13 mouse cellular contexts compared by ENCODE assay signal in the genomic region with DNA sequence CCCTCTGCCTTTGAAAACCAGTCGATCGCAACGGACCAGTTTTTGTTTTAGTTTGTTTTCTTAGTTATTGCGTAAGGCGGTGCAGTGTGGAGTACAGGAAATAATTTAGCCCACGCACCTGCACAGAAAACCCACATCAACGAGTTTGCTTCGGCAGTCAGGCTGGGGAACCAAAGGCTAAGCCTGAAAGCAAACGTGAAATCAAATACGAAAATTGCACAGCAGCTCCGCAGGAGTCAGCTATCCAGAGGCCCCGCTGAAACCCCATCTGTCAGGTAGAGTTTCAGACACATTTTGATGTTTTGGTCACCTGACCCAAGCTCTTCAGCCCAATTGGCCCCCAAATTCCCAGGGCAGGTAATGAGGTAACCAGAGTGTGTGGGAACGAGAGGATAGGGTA.
DNase-seq lines count a peak whose midpoint lies in the region; ATAC-seq lines count a peak whose summit lies in the region.
"Had no signal": no experiment of that assay in that cellular context is flagged by ENCODE, and none has a peak within 500 bp of the region (broad histone marks: within the 10 kb centered on the region; RNA-seq: fewer than 3 reads in every experiment).

No protein-coding gene starts in this region.

- H3K9me3 ChIP-seq in liver, embryonic 13.5 days (replicated peaks): no peaks in the 10 kb centered on the region
- no peaks in the 10 kb centered on the region for H3K9me3 ChIP-seq in liver, embryonic 11.5 days (ENCODE audit: control insufficient read depth, low read length)
- H3K9me3 ChIP-seq: hindbrain, embryonic 13.5 days; neural tube, embryonic 12.5 days had no signal

- no peaks in the 10 kb centered on the region for H3K4me1 ChIP-seq in liver, embryonic 13.5 days (replicated peaks)
- H3K4me1 ChIP-seq in liver, embryonic 11.5 days (replicated peaks; ENCODE audit: control insufficient read depth, insufficient read depth, low read length): no peaks in the 10 kb centered on the region

- no peak overlapping the region for H3K9ac ChIP-seq in liver, embryonic 13.5 days
- H3K9ac ChIP-seq in liver, embryonic 11.5 days (ENCODE audit: low read depth, low read length): no peak overlapping the region
- H3K9ac ChIP-seq: hindbrain, embryonic 13.5 days; neural tube, embryonic 12.5 days had no signal

- H3K27ac ChIP-seq in liver, embryonic 13.5 days: no peak overlapping the region
- no peak overlapping the region for H3K27ac ChIP-seq in liver, embryonic 11.5 days (ENCODE audit: low read depth, low read length)
- H3K27ac ChIP-seq: hindbrain, embryonic 13.5 days; layer of hippocampus, adult 2 months; neural tube, embryonic 12.5 days had no signal

- WGBS in liver, embryonic 13.5 days (ENCODE audit: insufficient replicate concordance): 48% methylated on average over 13 of the region's 13 CpGs
- WGBS in liver, embryonic 11.5 days: 63% methylated on average over 13 of the region's 13 CpGs

- no peak for ATAC-seq in liver, embryonic 13.5 days (ENCODE audit: low read depth)
- no peak for ATAC-seq in liver, embryonic 11.5 days (replicated peaks; ENCODE audit: low FRiP score)
- ATAC-seq in activated CD4-positive, CD25-positive, alpha-beta regulatory T cell, adult 4 months: peak; percentile 83
- ATAC-seq in megakaryocyte-erythroid progenitor cell, adult 5-6 weeks (replicated peaks; ENCODE audit: low FRiP score, low TSS enrichment, poor library complexity, severe bottlenecking): no peak

- no peaks in the 10 kb centered on the region for H3K27me3 ChIP-seq in liver, embryonic 13.5 days
- no peaks in the 10 kb centered on the region for H3K27me3 ChIP-seq in liver, embryonic 11.5 days (replicated peaks; ENCODE audit: control insufficient read depth, insufficient read depth, low read length)
- H3K27me3 ChIP-seq: neural tube, embryonic 12.5 days had no signal

- no peak for DNase-seq in liver, embryonic 13.5 days
- no peak for DNase-seq in liver, embryonic 11.5 days (ENCODE audit: low spot score)
- peak; percentile 28 for DNase-seq in gonadal fat pad, adult 2 months (ENCODE audit: low read depth)
- DNase-seq in thymus, postnatal 0 days (ENCODE audit: low spot score): peak; percentile 91
- DNase-seq in frontal cortex, postnatal 10 days (ENCODE audit: low spot score in 2 of 2): no peak
- DNase-seq: adrenal gland, postnatal 14 days; cerebellum, adult 11-12 months; heart, adult 18-20 months had no signal

- H3K36me3 ChIP-seq in liver, embryonic 13.5 days: no peaks in the 10 kb centered on the region
- no peaks in the 10 kb centered on the region for H3K36me3 ChIP-seq in liver, embryonic 11.5 days (ENCODE audit: control insufficient read depth, insufficient read depth, low read length)
- H3K36me3 ChIP-seq: hindbrain, embryonic 13.5 days; neural tube, embryonic 12.5 days had no signal

- 0 out of 2 replicates have a peak overlapping the region, but pooled peaks have one; percentile 17 for H3K4me2 ChIP-seq in liver, embryonic 13.5 days
- no peak overlapping the region for H3K4me2 ChIP-seq in liver, embryonic 11.5 days
- H3K4me2 ChIP-seq: hindbrain, embryonic 13.5 days; neural tube, embryonic 12.5 days had no signal

- H3K4me3 ChIP-seq in liver, embryonic 13.5 days (replicated peaks): no peak overlapping the region
- H3K4me3 ChIP-seq in liver, embryonic 11.5 days (ENCODE audit: low read depth, low read length): no peak overlapping the region
- H3K4me3 ChIP-seq: hindbrain, embryonic 13.5 days; layer of hippocampus, adult 2 months; neural tube, embryonic 12.5 days had no signal

Comparison
In these comparisons a context has a peak if more than half of its experiments do, and no peak if none do; other contexts are left out.
1. DNase-seq: peak in gonadal fat pad, adult 2 months (single experiment) and thymus, postnatal 0 days (single experiment); none in liver, embryonic 13.5 days (single experiment), liver, embryonic 11.5 days (single experiment) and frontal cortex, postnatal 10 days (0 of 2).